Mouse (Mus musculus) brain, embryonic 14.5 days (tissue): ENCODE data around the gene Gm7534.

Source experiments
- CTCF ChIP-seq: fragments of 200-500 bp; IDR thresholded peaks from 2 replicates; pipeline ENCODE4 v1.5.1; 2012; ENCODE audit warnings: inconsistent platforms, mild to moderate bottlenecking, moderate library complexity, borderline replicate concordance; ENCODE audit not compliant: insufficient read depth, insufficient read length; ENCODE audit errors: extremely low read depth
- POLR2A ChIP-seq: fragments of 200-500 bp; IDR thresholded peaks from 2 replicates; pipeline ENCODE4 v1.6.1; 2012; ENCODE audit warnings: mild to moderate bottlenecking, inconsistent platforms, borderline replicate concordance; ENCODE audit not compliant: poor library complexity, insufficient read depth, insufficient read length, severe bottlenecking; ENCODE audit errors: extremely low read depth

- TF ChIP-seq CTCF (no peak), POLR2A (no peak)
Observed at GRCm38 (mm10) chr4:134238686-134239085, 35.9 kb upstream of the Gm7534 start.
